Mouse (Mus musculus): ENCODE data around the gene Ccm2. TPM values are rescaled to one million over a fixed set of nuclear protein-coding genes. Genes with fewer than 3 reads are reported as not detected.

The Ccm2 gene
- polyA plus RNA-seq (2012; rRNA removed): 56.1 and 60.8 TPM in 2 replicates

DNA sequence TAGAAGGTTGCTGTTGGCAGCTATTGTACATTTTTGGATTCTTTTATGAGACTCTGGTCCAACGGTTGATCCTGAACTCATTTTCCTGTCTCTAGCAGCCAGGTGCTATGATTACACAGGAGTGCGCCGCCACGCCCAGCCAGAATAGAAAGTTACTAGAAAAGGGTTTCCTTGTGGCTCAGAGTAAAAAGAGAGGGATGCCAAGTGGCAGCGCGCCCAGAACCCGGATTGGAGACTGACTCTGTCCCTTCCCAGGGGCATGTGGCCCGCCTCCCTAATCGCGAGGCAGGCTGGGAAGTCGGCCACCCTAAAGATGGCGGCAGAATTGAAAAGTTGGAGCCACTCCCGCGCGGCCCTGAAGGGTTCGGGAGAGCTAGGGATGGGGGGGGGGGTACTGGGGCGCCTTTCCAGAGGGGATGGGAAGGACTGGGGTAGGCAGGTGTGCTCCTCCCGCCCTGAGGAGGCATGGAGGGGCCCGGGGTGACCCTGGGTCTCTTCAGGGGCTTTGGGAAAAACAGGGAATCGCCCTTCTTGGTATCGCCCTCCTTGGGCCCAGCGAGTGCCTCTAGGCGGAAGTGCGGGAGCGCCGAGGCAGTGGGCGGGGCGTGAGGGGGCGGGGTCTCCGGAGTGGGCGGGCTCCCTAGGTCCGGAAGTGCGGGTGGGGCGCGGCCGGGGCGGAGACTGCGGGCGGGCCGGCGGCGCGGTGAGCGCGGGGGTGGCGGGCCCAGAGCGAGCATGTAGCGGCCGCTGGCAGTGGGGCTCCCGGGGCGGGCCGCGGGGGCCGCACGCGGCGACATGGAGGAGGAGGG, at the start of gene Ccm2:
TSS of gene Ccm2 (plus strand) at position 683 of the 809 bp plus-strand sequence.
- H3K4me3 ChIP-seq (ENCODE audit: insufficient read depth, low read depth, low read length): peak within 1 kb of the TSS; percentile 83
- TF ChIP-seq POLR2A (IDR thresholded peaks at IDR 0.05; ENCODE audit: low read depth, low read length) (peak; percentile 25), CTCF (conservative IDR thresholded peaks at IDR 0.05; ENCODE audit: insufficient read depth, insufficient read length, low read depth, low read length) (no peak)
- WGBS: under 1% methylated on average over 35 of the region's 57 CpGs
- no peaks in the 10 kb centered on the region for H3K36me3 ChIP-seq (ENCODE audit: control insufficient read depth, insufficient read depth, low read length)
- H3K27me3 ChIP-seq (replicated peaks; ENCODE audit: control insufficient read depth, insufficient read depth, low read length): no peaks in the 10 kb centered on the region
- H3K4me1 ChIP-seq (ENCODE audit: control insufficient read depth, insufficient read depth, low read length): peaks cover 6% of the 10 kb centered on the region; the same call in 1 of the 2 replicates
- peak within 1 kb of the TSS; percentile 72 for H3K27ac ChIP-seq (ENCODE audit: insufficient read depth, low read depth, low read length)
- peak; percentile 100 for DNase-seq

GRCm38 (mm10) chr11:6497311-6497948, 49.3 kb upstream of the Ccm2 start:
- H3K27ac ChIP-seq (ENCODE audit: insufficient read depth, low read depth, low read length): no peak overlapping the region
- TF ChIP-seq CTCF (conservative IDR thresholded peaks at IDR 0.05; ENCODE audit: insufficient read depth, insufficient read length, low read depth, low read length): no peak
- no peak for TF ChIP-seq POLR2A (IDR thresholded peaks at IDR 0.05; ENCODE audit: low read depth, low read length)
- 79% methylated on average over 12 of the region's 12 CpGs for WGBS
- no peaks in the 10 kb centered on the region for H3K27me3 ChIP-seq (replicated peaks; ENCODE audit: control insufficient read depth, insufficient read depth, low read length)
- H3K4me3 ChIP-seq (ENCODE audit: insufficient read depth, low read depth, low read length): no peak overlapping the region
- no peak for DNase-seq
- no peaks in the 10 kb centered on the region for H3K36me3 ChIP-seq (ENCODE audit: control insufficient read depth, insufficient read depth, low read length)
- no peaks in the 10 kb centered on the region for H3K4me1 ChIP-seq (ENCODE audit: control insufficient read depth, insufficient read depth, low read length)

- no peaks in the 10 kb centered on the region for H3K4me1 ChIP-seq (ENCODE audit: control insufficient read depth, insufficient read depth, low read length)
- no peak overlapping the region for H3K4me3 ChIP-seq (ENCODE audit: insufficient read depth, low read depth, low read length)
- no peak for DNase-seq
- TF ChIP-seq CTCF (conservative IDR thresholded peaks at IDR 0.05; ENCODE audit: insufficient read depth, insufficient read length, low read depth, low read length) (no peak), POLR2A (IDR thresholded peaks at IDR 0.05; ENCODE audit: low read depth, low read length) (no peak)
- no peaks in the 10 kb centered on the region for H3K27me3 ChIP-seq (replicated peaks; ENCODE audit: control insufficient read depth, insufficient read depth, low read length)
- H3K36me3 ChIP-seq (ENCODE audit: control insufficient read depth, insufficient read depth, low read length): no peaks in the 10 kb centered on the region
- no peak overlapping the region for H3K27ac ChIP-seq (ENCODE audit: insufficient read depth, low read depth, low read length)
- 100% methylated on average over 2 of the region's 2 CpGs for WGBS
Measured at GRCm38 (mm10) chr11:6502506-6502905, 44.2 kb upstream of the Ccm2 start.

- no peaks in the 10 kb centered on the region for H3K36me3 ChIP-seq (ENCODE audit: control insufficient read depth, insufficient read depth, low read length)
- TF ChIP-seq CTCF (conservative IDR thresholded peaks at IDR 0.05; ENCODE audit: insufficient read depth, insufficient read length, low read depth, low read length) (no peak), POLR2A (IDR thresholded peaks at IDR 0.05; ENCODE audit: low read depth, low read length) (no peak)
- H3K27ac ChIP-seq (ENCODE audit: insufficient read depth, low read depth, low read length): no peak overlapping the region
- 73% methylated on average over 3 of the region's 3 CpGs for WGBS
- no peak for DNase-seq
- no peaks in the 10 kb centered on the region for H3K4me1 ChIP-seq (ENCODE audit: control insufficient read depth, insufficient read depth, low read length)
- H3K27me3 ChIP-seq (replicated peaks; ENCODE audit: control insufficient read depth, insufficient read depth, low read length): no peaks in the 10 kb centered on the region
- H3K4me3 ChIP-seq (ENCODE audit: insufficient read depth, low read depth, low read length): no peak overlapping the region
Measured at GRCm38 (mm10) chr11:6504226-6504625, 42.5 kb upstream of the Ccm2 start.

DNA sequence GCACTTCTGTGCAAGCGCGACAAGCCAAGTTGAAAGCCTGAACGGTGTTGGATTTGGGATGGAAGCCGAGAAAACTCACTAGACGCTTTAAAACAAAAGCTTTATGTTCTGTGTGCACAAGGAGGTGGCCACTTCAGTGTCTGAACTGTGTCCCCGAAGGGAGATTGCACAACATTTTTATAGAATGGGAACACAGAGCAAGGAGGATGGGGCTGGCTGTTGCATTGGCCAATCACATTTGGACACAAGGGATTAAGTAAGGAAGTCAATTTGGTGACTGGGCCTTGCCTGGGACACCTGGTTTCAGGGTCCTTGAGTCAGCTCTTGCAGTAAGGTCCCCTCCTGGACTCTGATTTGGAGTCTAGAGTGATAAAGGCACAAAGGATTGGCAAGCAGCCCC, 42.0 kb upstream of the Ccm2 start:
- H3K27ac ChIP-seq (ENCODE audit: insufficient read depth, low read depth, low read length): no peak overlapping the region
- 82% methylated on average over 6 of the region's 6 CpGs for WGBS
- no peaks in the 10 kb centered on the region for H3K27me3 ChIP-seq (replicated peaks; ENCODE audit: control insufficient read depth, insufficient read depth, low read length)
- no peaks in the 10 kb centered on the region for H3K36me3 ChIP-seq (ENCODE audit: control insufficient read depth, insufficient read depth, low read length)
- H3K4me1 ChIP-seq (ENCODE audit: control insufficient read depth, insufficient read depth, low read length): no peaks in the 10 kb centered on the region
- no peak for DNase-seq
- TF ChIP-seq CTCF (conservative IDR thresholded peaks at IDR 0.05; ENCODE audit: insufficient read depth, insufficient read length, low read depth, low read length) (no peak), POLR2A (IDR thresholded peaks at IDR 0.05; ENCODE audit: low read depth, low read length) (no peak)
- no peak overlapping the region for H3K4me3 ChIP-seq (ENCODE audit: insufficient read depth, low read depth, low read length)

DNA sequence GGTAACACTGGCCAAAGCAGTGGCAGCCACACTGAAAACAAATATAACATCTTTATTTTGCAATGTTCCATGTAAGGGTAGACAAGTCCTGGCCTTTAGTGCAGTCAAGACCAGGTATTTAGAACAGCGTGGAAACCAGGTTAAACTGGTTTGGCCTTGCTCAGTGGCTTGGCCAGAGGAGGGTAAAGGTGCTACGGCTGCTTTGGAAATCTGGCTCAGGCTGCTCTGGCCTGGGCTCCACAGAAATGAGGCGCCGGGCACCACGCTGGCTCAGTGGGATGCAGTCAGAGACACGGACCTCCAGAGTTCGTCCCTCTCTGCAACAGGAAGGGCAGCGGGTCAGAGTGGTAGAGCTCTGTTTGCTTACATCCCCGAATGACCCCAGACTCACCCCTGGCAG, 40.2 kb upstream of the Ccm2 start:
- no peak overlapping the region for H3K4me3 ChIP-seq (ENCODE audit: insufficient read depth, low read depth, low read length)
- no peaks in the 10 kb centered on the region for H3K4me1 ChIP-seq (ENCODE audit: control insufficient read depth, insufficient read depth, low read length)
- H3K27me3 ChIP-seq (replicated peaks; ENCODE audit: control insufficient read depth, insufficient read depth, low read length): no peaks in the 10 kb centered on the region
- H3K27ac ChIP-seq (ENCODE audit: insufficient read depth, low read depth, low read length): no peak overlapping the region
- no peaks in the 10 kb centered on the region for H3K36me3 ChIP-seq (ENCODE audit: control insufficient read depth, insufficient read depth, low read length)
- WGBS: 65% methylated on average over 9 of the region's 9 CpGs
- no peak for TF ChIP-seq CTCF (conservative IDR thresholded peaks at IDR 0.05; ENCODE audit: insufficient read depth, insufficient read length, low read depth, low read length)
- no peak for TF ChIP-seq POLR2A (IDR thresholded peaks at IDR 0.05; ENCODE audit: low read depth, low read length)
- peak; percentile 31 for DNase-seq

GRCm38 (mm10) chr11:6508269-6508876, 38.3 kb upstream of the Ccm2 start:
- H3K4me1 ChIP-seq (ENCODE audit: control insufficient read depth, insufficient read depth, low read length): no peaks in the 10 kb centered on the region
- H3K27me3 ChIP-seq (replicated peaks; ENCODE audit: control insufficient read depth, insufficient read depth, low read length): no peaks in the 10 kb centered on the region
- TF ChIP-seq POLR2A (IDR thresholded peaks at IDR 0.05; ENCODE audit: low read depth, low read length): no peak
- no peak for TF ChIP-seq CTCF (conservative IDR thresholded peaks at IDR 0.05; ENCODE audit: insufficient read depth, insufficient read length, low read depth, low read length)
- H3K27ac ChIP-seq (ENCODE audit: insufficient read depth, low read depth, low read length): no peak overlapping the region
- WGBS: 59% methylated on average over 1 of the region's 1 CpGs
- H3K4me3 ChIP-seq (ENCODE audit: insufficient read depth, low read depth, low read length): no peak overlapping the region
- no peaks in the 10 kb centered on the region for H3K36me3 ChIP-seq (ENCODE audit: control insufficient read depth, insufficient read depth, low read length)
- no peak for DNase-seq

Data from kidney, adult 2 months (tissue).